16 mouse cellular contexts compared by ENCODE assay signal in the genomic region with DNA sequence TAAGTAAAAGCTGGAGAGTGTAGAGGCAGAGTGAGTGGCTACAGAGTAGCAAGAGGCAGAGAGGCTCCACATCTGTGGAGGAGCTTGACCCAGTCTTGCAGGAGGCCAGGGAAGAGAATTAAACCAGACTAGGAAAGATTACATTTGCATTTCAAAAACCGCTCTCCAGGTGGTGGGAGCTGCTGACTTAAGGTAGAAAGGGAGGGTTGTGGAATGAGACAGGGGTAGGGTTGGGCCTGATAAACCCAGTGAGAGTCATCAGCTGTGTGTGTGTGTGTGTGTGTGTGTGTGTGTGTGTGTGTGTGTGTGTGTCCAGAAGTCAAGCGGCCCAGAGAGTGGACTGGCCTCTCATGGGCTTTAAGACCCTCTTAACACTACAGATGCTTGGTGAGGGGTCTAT. TPM values are rescaled to one million over a fixed set of nuclear protein-coding genes. Genes with fewer than 3 reads are reported as not detected.
DNase-seq lines count a peak whose midpoint lies in the region; ATAC-seq and TF ChIP-seq lines count a peak whose summit lies in the region.
"Had no signal": no experiment of that assay in that cellular context is flagged by ENCODE, and none has a peak within 500 bp of the region (broad histone marks: within the 10 kb centered on the region; RNA-seq: fewer than 3 reads in every experiment).

No protein-coding gene starts in this region.

- intact Hi-C loops in gastrocnemius, postnatal 14 days (cut with DNase I; ENCODE audit: low total_unique reads), result no loop called here

- H3K9ac ChIP-seq in embryonic facial prominence, embryonic 12.5 days, result no peak overlapping the region
- no peak overlapping the region for H3K9ac ChIP-seq in stomach, embryonic 15.5 days

- no peak for ATAC-seq in embryonic facial prominence, embryonic 12.5 days (ENCODE audit: insufficient number of reproducible peaks, insufficient read depth, low FRiP score, low TSS enrichment)
- ATAC-seq in stomach, embryonic 15.5 days (ENCODE audit: insufficient read depth, low FRiP score, low read depth), result 0 out of 2 replicates have a peak, but pooled peaks have one; percentile 23
- no peak for ATAC-seq in erythroid progenitor cell, adult 5-6 weeks (replicated peaks; ENCODE audit: low FRiP score, poor library complexity, severe bottlenecking)

- DNase-seq in embryonic facial prominence, embryonic 10.5 days (ENCODE audit: low spot score), result no peak
- DNase-seq in layer of hippocampus, adult 2 months (ENCODE audit: low spot score in 2 of 2), result no peak
- no peak for DNase-seq in layer of hippocampus, postnatal 14 days (ENCODE audit: low spot score in 2 of 2)
- peak; percentile 99 for DNase-seq in R1 (ENCODE audit: low read depth, low spot score)
- DNase-seq in gastrocnemius, postnatal 14 days, result no peak
- DNase-seq: cerebellum, postnatal 14 days; embryo, embryonic 11 days; heart, adult 18-20 months; kidney, adult 2 months; kidney, postnatal 14 days; retina, postnatal 1 day; thymus, postnatal 14 days had no signal

- H3K4me2 ChIP-seq in embryonic facial prominence, embryonic 12.5 days (replicated peaks), result 0 out of 2 replicates have a peak overlapping the region, but pooled peaks have one; percentile 19
- H3K4me2 ChIP-seq in stomach, embryonic 15.5 days, result no peak overlapping the region

- H3K9me3 ChIP-seq in embryonic facial prominence, embryonic 12.5 days, result no peaks in the 10 kb centered on the region
- no peaks in the 10 kb centered on the region for H3K9me3 ChIP-seq in embryonic facial prominence, embryonic 10.5 days
- no peaks in the 10 kb centered on the region for H3K9me3 ChIP-seq in stomach, embryonic 15.5 days

- no peaks in the 10 kb centered on the region for H3K36me3 ChIP-seq in embryonic facial prominence, embryonic 12.5 days
- no peaks in the 10 kb centered on the region for H3K36me3 ChIP-seq in embryonic facial prominence, embryonic 10.5 days (replicated peaks)
- H3K36me3 ChIP-seq in stomach, embryonic 15.5 days, result no peaks in the 10 kb centered on the region

- H3K27ac ChIP-seq in embryonic facial prominence, embryonic 12.5 days, result 0 out of 2 replicates have a peak overlapping the region, but pooled peaks have one; percentile 13
- no peak overlapping the region for H3K27ac ChIP-seq in embryonic facial prominence, embryonic 10.5 days (replicated peaks)
- H3K27ac ChIP-seq in layer of hippocampus, adult 2 months, result 0 out of 2 replicates have a peak overlapping the region, but pooled peaks have one; percentile 18
- H3K27ac ChIP-seq in stomach, embryonic 15.5 days, result no peak overlapping the region

- no peak for TF ChIP-seq CTCF in layer of hippocampus, adult 2 months (conservative IDR thresholded peaks at IDR 0.05)

- no peak overlapping the region for H3K4me3 ChIP-seq in embryonic facial prominence, embryonic 12.5 days
- no peak overlapping the region for H3K4me3 ChIP-seq in embryonic facial prominence, embryonic 10.5 days
- no peak overlapping the region; the same call in 1 of the 2 replicates for H3K4me3 ChIP-seq in layer of hippocampus, adult 2 months
- no peak overlapping the region for H3K4me3 ChIP-seq in stomach, embryonic 15.5 days (replicated peaks)

- peaks cover 35% of the 10 kb centered on the region for H3K27me3 ChIP-seq in embryonic facial prominence, embryonic 12.5 days
- H3K27me3 ChIP-seq in embryonic facial prominence, embryonic 10.5 days (replicated peaks; ENCODE audit: low read depth, poor library complexity, severe bottlenecking), result peaks cover 55% of the 10 kb centered on the region
- H3K27me3 ChIP-seq in stomach, embryonic 15.5 days (replicated peaks), result peaks cover 13% of the 10 kb centered on the region

- peaks cover 32% of the 10 kb centered on the region for H3K4me1 ChIP-seq in embryonic facial prominence, embryonic 12.5 days
- H3K4me1 ChIP-seq in embryonic facial prominence, embryonic 10.5 days, result peaks cover 28% of the 10 kb centered on the region
- H3K4me1 ChIP-seq in stomach, embryonic 15.5 days, result peaks cover 18% of the 10 kb centered on the region

- 13% methylated on average over 2 of the region's 2 CpGs for WGBS in embryonic facial prominence, embryonic 12.5 days
- WGBS in embryonic facial prominence, embryonic 10.5 days, result 28% methylated on average over 2 of the region's 2 CpGs
- WGBS in stomach, embryonic 15.5 days, result 38% methylated on average over 2 of the region's 2 CpGs

RNA-seq across cellular contexts. Expression of a gene that starts 4.9 kb away (rescaled TPM):
- polyA plus RNA-seq in embryonic facial prominence, embryonic 12.5 days (2016; fragmentation: Nextera tagmentation; extraction: Ambion mirVana), result 3.6 TPM in 2 replicates
- polyA plus RNA-seq in embryonic facial prominence, embryonic 10.5 days (2016; fragmentation: Nextera tagmentation; extraction: Ambion mirVana), result 1.2 and 1.6 TPM in 2 replicates
- 100 to 1,000 TPM; 340 to 347 TPM for total RNA-seq in layer of hippocampus, adult 2 months (2021)
- total RNA-seq in layer of hippocampus, postnatal 14 days (2021), result 100 to 1,000 TPM; 299 to 316 TPM
- polyA plus RNA-seq in stomach, embryonic 15.5 days (2015; fragmentation: Nextera tagmentation; extraction: Ambion mirVana), result 3.0 and 3.3 TPM in 2 replicates
- total RNA-seq in gastrocnemius, postnatal 14 days (2021), result 10 to 100 TPM in 1 of 2 experiments, 1 to 10 TPM in 1; 8.0 to 11.8 TPM
- 0.36 and 0.84 TPM in 2 replicates for total RNA-seq in erythroid progenitor cell, adult 5-6 weeks (2015; ENCODE audit: low replicate concordance)
- total RNA-seq in erythroid progenitor cell, adult 5-6 weeks (2017; ENCODE audit: low replicate concordance), result 1.4 and 5.8 TPM in 2 replicates
- total RNA-seq: megakaryocyte-erythroid progenitor cell, adult 5-6 weeks had no signal

Comparison
In these comparisons a context has a peak if more than half of its experiments do, and no peak if none do; other contexts are left out.
1. H3K27ac ChIP-seq: peak in embryonic facial prominence, embryonic 12.5 days (single experiment) and layer of hippocampus, adult 2 months (single experiment); none in embryonic facial prominence, embryonic 10.5 days (single experiment) and stomach, embryonic 15.5 days (single experiment).
2. RNA of a gene that starts 4.9 kb away (total RNA-seq): 340 to 347 TPM in layer of hippocampus, adult 2 months and 299 to 316 TPM in layer of hippocampus, postnatal 14 days; 8.0 to 11.8 TPM in gastrocnemius, postnatal 14 days and 0.36 to 5.8 TPM in erythroid progenitor cell, adult 5-6 weeks; every median in the first group is over 10 times any median in the second.